In the genomic region with DNA sequence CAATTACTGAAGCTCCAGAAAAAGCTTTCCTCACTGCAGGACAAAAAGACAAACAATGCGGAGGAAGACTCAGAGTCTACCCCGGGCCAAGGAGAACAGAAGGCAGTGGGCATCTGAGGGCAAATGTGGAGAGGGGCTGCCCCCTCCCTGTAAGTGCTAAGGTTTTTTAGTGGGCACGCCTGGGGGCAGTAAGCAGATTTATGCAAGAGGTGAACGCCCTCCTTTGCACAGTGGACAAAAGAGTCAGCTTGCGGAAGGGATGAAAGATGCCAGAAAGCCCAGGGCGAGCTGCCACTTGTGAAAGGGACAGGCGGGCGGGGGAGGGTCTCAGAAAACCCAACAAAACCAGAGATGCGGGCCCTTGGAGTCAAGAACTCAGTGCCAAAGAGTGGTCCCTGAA, we compare ENCODE assay signal across 9 mouse cellular contexts.
DNase-seq lines count a peak whose midpoint lies in the region; ATAC-seq lines count a peak whose summit lies in the region.
"Had no signal": no experiment of that assay in that cellular context is flagged by ENCODE, and none has a peak within 500 bp of the region (broad histone marks: within the 10 kb centered on the region; RNA-seq: fewer than 3 reads in every experiment).

No protein-coding gene starts in this region.

- 6% methylated on average over 9 of the region's 9 CpGs for WGBS in forebrain, embryonic 16.5 days
- WGBS in midbrain, embryonic 15.5 days = 9% methylated on average over 9 of the region's 9 CpGs

- no peak overlapping the region for H3K4me3 ChIP-seq in forebrain, embryonic 16.5 days (replicated peaks; ENCODE audit: low read length)
- H3K4me3 ChIP-seq in midbrain, embryonic 15.5 days = no peak overlapping the region
- H3K4me3 ChIP-seq: liver, embryonic 12.5 days had no signal

- peak; percentile 52 for ATAC-seq in forebrain, embryonic 16.5 days
- peak; percentile 26; the same call in 1 of the 2 replicates for ATAC-seq in midbrain, embryonic 15.5 days (replicated peaks)
- ATAC-seq: liver, embryonic 12.5 days had no signal

- intact Hi-C loops in heart, postnatal 25 days (cut with DNase I) = no loop called here

- 0 out of 2 replicates have a peak overlapping the region, but pooled peaks have one; percentile 24 for H3K9ac ChIP-seq in forebrain, embryonic 16.5 days (replicated peaks; ENCODE audit: low read depth, low read length)
- no peak overlapping the region for H3K9ac ChIP-seq in midbrain, embryonic 15.5 days
- H3K9ac ChIP-seq: liver, embryonic 12.5 days had no signal

- peak overlapping the region; percentile 0 for H3K4me2 ChIP-seq in forebrain, embryonic 16.5 days (ENCODE audit: low read length)
- peak overlapping the region; percentile 26; the same call in 1 of the 2 replicates for H3K4me2 ChIP-seq in midbrain, embryonic 15.5 days
- H3K4me2 ChIP-seq: liver, embryonic 12.5 days had no signal

- peak overlapping the region; percentile 33 for H3K27ac ChIP-seq in forebrain, embryonic 16.5 days (ENCODE audit: low read length)
- peak overlapping the region; percentile 49 for H3K27ac ChIP-seq in midbrain, embryonic 15.5 days
- H3K27ac ChIP-seq: liver, embryonic 12.5 days had no signal

- no peaks in the 10 kb centered on the region for H3K27me3 ChIP-seq in forebrain, embryonic 16.5 days (replicated peaks; ENCODE audit: control insufficient read depth, insufficient read depth, low read length)
- no peaks in the 10 kb centered on the region for H3K27me3 ChIP-seq in midbrain, embryonic 15.5 days (replicated peaks)
- H3K27me3 ChIP-seq: liver, embryonic 12.5 days had no signal

- DNase-seq in heart, adult 11 months = peak; percentile 88
- no peak for DNase-seq in heart, postnatal 25 days (ENCODE audit: low spot score)
- DNase-seq in cerebellum, adult 9-11 months = peak; percentile 72
- no peak for DNase-seq in T-cell, adult 2 months (ENCODE audit: low spot score)
- DNase-seq in c-Kit-positive CD71-positive TER-119-positive erythroid progenitor cells, embryonic 14.5 days (ENCODE audit: low spot score) = no peak
- no peak for DNase-seq in liver

- no peaks in the 10 kb centered on the region for H3K9me3 ChIP-seq in forebrain, embryonic 16.5 days (ENCODE audit: control insufficient read depth, low read length)
- no peaks in the 10 kb centered on the region for H3K9me3 ChIP-seq in midbrain, embryonic 15.5 days
- H3K9me3 ChIP-seq: liver, embryonic 12.5 days had no signal

- H3K4me1 ChIP-seq in forebrain, embryonic 16.5 days (replicated peaks; ENCODE audit: control insufficient read depth, insufficient read depth, low read length) = peaks cover 29% of the 10 kb centered on the region
- peaks cover 49% of the 10 kb centered on the region for H3K4me1 ChIP-seq in midbrain, embryonic 15.5 days

- H3K36me3 ChIP-seq in forebrain, embryonic 16.5 days (ENCODE audit: control insufficient read depth, insufficient read depth) = no peaks in the 10 kb centered on the region
- no peaks in the 10 kb centered on the region for H3K36me3 ChIP-seq in midbrain, embryonic 15.5 days (replicated peaks)
- H3K36me3 ChIP-seq: liver, embryonic 12.5 days had no signal

Comparison
In these comparisons a context has a peak if more than half of its experiments do, and no peak if none do; other contexts are left out.
1. DNase-seq: peak in heart, adult 11 months (single experiment) and cerebellum, adult 9-11 months (single experiment); none in heart, postnatal 25 days (single experiment), T-cell, adult 2 months (single experiment), c-Kit-positive CD71-positive TER-119-positive erythroid progenitor cells, embryonic 14.5 days (single experiment) and liver (single experiment).